Mouse (Mus musculus): ENCODE results near the gene Camk1d. TPM values are rescaled to one million over a fixed set of nuclear protein-coding genes. Genes with fewer than 3 reads are reported as not detected.

The Camk1d gene
- polyA plus RNA-seq, 1 experiment from 2014 or later, result 3.1 TPM

DNA sequence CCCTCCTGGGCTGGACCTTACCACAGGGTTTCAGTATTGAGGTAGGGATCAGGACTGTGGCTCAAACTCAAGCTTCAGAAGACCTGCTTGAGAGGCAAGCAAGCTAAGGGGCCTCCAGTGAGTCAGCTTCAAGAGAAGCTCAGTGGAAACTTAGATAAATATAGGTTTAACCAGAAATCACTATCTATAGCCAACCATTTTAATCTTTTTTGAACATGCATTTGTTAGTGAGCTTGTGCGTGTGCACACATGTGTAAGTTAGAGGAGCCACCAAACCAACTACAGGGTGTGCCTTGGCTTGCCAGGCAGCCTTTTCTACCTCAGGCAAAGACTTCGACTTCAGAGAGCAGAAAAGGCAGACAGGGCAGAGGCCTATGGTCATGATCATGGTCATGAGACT is 200.7 kb downstream of the Camk1d start:
- Histone ChIP-seq H3K27ac (ENCODE audit: poor library complexity, severe bottlenecking) (no peak overlapping the region), H3K4me1 (replicated peaks) (no peaks in the 10 kb centered on the region), H3K9ac (no peak overlapping the region), H3K36me3 (no peaks in the 10 kb centered on the region), H3K9me3 (replicated peaks) (peaks cover 4% of the 10 kb centered on the region), H3K27me3 (replicated peaks) (no peaks in the 10 kb centered on the region), H3K4me2 (no peak overlapping the region), H3K4me3 (no peak overlapping the region)
- WGBS, result 90% methylated on average over 2 of the region's 2 CpGs
- ATAC-seq (ENCODE audit: insufficient number of reproducible peaks, low FRiP score), result no peak

DNA sequence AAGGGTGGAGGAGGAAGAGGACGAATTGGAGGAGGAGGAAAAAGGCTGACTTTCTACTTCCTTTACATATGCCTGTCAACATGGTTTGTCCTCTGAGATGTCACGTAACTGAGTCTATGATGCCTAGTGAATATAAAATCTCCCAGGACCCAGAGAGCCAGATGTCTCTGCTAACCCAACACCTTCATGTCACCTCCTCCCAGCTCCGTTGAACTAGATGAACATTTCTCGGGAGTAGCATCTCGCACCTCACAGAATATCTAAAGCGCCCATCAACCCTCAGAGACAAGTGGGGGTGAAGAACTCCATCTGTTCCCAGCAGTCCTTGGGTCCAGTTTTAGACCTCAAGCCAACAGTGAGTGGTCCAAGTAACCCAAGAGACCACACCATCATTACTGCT is 204.3 kb downstream of the Camk1d start:
- Histone ChIP-seq H3K4me3 (no peak overlapping the region), H3K9me3 (replicated peaks) (peaks cover 8% of the 10 kb centered on the region), H3K4me2 (no peak overlapping the region), H3K36me3 (no peaks in the 10 kb centered on the region), H3K27me3 (replicated peaks) (no peaks in the 10 kb centered on the region), H3K4me1 (replicated peaks) (no peaks in the 10 kb centered on the region), H3K9ac (no peak overlapping the region), H3K27ac (ENCODE audit: poor library complexity, severe bottlenecking) (no peak overlapping the region)
- WGBS, result 76% methylated on average over 6 of the region's 6 CpGs
- ATAC-seq (ENCODE audit: insufficient number of reproducible peaks, low FRiP score), result no peak

DNA sequence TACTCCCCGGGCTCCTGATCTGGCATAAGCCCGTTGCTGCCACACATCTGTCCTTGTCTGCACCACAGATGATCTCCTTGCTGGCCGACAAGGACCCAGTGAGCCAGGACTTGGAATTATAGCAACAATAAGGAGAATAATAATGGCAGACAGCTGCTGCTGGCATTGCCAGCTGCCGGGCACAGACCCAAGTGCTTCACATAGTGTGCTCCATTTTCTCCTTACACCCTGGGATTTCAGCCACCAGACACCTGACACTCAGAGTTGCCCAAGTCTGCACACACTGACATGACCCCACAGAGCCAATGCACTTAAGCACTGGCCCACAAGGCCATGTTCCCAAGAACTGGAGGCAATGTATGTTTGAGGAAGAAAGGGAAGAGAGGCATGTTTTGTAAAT is 214.7 kb downstream of the Camk1d start:
- no peak overlapping the region for H3K27ac ChIP-seq (ENCODE audit: poor library complexity, severe bottlenecking)
- H3K27me3 ChIP-seq (replicated peaks), result no peaks in the 10 kb centered on the region
- no peak for ATAC-seq (ENCODE audit: insufficient number of reproducible peaks, low FRiP score)
- no peak overlapping the region for H3K4me3 ChIP-seq
- no peaks in the 10 kb centered on the region for H3K4me1 ChIP-seq (replicated peaks)
- H3K4me2 ChIP-seq, result no peak overlapping the region
- H3K36me3 ChIP-seq, result no peaks in the 10 kb centered on the region
- H3K9ac ChIP-seq, result no peak overlapping the region
- 69% methylated on average over 4 of the region's 4 CpGs for WGBS
- H3K9me3 ChIP-seq (replicated peaks), result no peaks in the 10 kb centered on the region

DNA sequence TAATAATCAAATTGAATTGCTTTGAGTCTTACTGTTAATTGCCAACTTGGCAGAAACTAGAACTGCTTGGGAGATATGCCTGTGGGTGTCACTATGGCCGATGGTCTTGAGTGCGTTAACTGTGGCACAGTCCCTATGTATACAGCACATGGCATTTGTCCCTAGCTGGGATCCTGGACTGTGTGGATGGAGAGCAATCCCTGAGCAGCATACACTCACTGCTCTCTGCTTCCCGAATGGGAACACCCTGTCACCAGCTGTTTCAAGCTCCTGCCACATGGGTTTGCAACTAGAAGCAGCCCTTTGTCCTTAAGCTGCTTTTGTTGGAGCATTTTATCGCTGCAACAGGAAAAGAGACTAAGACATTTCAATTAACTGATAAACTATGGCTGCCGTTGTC is 224.4 kb downstream of the Camk1d start:
- Histone ChIP-seq H3K27me3 (replicated peaks) (no peaks in the 10 kb centered on the region), H3K4me2 (no peak overlapping the region), H3K4me1 (replicated peaks) (no peaks in the 10 kb centered on the region), H3K9me3 (replicated peaks) (no peaks in the 10 kb centered on the region), H3K27ac (ENCODE audit: poor library complexity, severe bottlenecking) (no peak overlapping the region), H3K9ac (no peak overlapping the region), H3K4me3 (no peak overlapping the region), H3K36me3 (no peaks in the 10 kb centered on the region)
- ATAC-seq (ENCODE audit: insufficient number of reproducible peaks, low FRiP score), result no peak
- WGBS, result 55% methylated on average over 5 of the region's 5 CpGs

DNA sequence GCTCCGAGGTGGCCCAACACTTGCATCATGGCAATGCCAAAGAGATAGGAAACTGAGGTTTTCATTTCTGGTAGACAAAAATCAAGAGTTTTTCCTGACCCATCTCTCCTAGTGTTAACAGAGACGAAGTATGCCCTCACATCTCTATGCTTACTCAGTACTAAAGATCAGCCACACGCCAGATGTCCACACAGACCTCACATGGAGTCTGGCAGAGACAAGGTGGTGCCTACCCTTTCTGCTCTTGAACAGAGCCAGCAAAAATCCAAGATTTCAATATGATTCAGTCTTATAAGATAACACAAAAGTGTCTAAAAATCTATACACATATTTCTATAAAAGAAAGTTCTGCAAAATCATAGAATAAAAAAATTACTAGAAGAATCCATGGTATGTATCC is 227.0 kb downstream of the Camk1d start:
- H3K4me2 ChIP-seq, result no peak overlapping the region
- no peaks in the 10 kb centered on the region for H3K4me1 ChIP-seq (replicated peaks)
- whole genome bisulfite sequencing, result 70% methylated on average over 3 of the region's 3 CpGs
- no peak overlapping the region for H3K4me3 ChIP-seq
- ATAC-seq (ENCODE audit: insufficient number of reproducible peaks, low FRiP score), result no peak
- no peak overlapping the region for H3K9ac ChIP-seq
- no peaks in the 10 kb centered on the region for H3K36me3 ChIP-seq
- H3K27ac ChIP-seq (ENCODE audit: poor library complexity, severe bottlenecking), result no peak overlapping the region
- no peaks in the 10 kb centered on the region for H3K27me3 ChIP-seq (replicated peaks)
- H3K9me3 ChIP-seq (replicated peaks), result no peaks in the 10 kb centered on the region

DNA sequence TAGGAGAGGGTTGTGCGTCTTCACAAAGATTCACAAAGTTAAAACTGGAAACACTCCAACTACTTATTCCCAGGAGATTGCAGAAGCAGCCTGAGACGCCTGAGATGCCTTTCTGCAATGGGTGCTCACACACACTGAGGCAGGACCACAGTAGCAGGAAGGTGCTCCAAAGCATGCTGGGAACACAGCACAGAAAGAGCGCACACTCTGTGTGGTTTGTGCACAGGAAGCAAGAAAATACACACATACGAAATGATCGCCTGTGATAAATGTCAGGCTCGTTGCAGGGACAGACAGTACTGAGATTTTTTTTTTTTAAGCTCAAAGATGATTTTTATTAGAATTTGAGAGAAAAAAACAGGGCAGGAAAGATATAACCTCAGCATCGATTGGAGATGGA is 227.7 kb downstream of the Camk1d start:
- WGBS, result 74% methylated on average over 7 of the region's 7 CpGs
- no peaks in the 10 kb centered on the region for H3K9me3 ChIP-seq (replicated peaks)
- H3K4me2 ChIP-seq, result no peak overlapping the region

DNA sequence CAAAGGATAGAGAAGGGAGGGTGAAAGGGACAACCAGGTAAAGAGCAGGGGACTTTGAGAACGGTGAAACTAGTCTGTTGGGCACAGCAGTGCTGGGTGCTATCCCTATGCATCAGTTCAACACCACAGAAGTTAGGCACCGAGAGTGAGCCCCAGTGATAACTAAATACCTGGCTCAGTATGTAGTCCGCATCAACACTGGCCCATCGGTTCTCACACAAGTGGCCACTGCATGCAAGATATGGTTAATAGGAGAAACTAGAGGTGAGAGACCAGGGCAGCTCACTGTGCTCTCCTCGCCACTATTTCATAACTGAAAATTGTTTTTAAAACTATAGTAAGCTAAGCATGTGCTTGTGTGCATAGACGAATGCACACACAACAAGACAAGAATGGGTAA is 228.5 kb downstream of the Camk1d start:
- no peak overlapping the region for H3K4me3 ChIP-seq
- 85% methylated on average over 6 of the region's 6 CpGs for WGBS
- H3K27ac ChIP-seq (ENCODE audit: poor library complexity, severe bottlenecking), result no peak overlapping the region
- no peak overlapping the region for H3K4me2 ChIP-seq
- no peak for ATAC-seq (ENCODE audit: insufficient number of reproducible peaks, low FRiP score)
- H3K4me1 ChIP-seq (replicated peaks), result no peaks in the 10 kb centered on the region
- H3K27me3 ChIP-seq (replicated peaks), result no peaks in the 10 kb centered on the region
- no peak overlapping the region for H3K9ac ChIP-seq
- no peaks in the 10 kb centered on the region for H3K9me3 ChIP-seq (replicated peaks)
- no peaks in the 10 kb centered on the region for H3K36me3 ChIP-seq

More for the DNA sequence above, 227.7 kb downstream of the Camk1d start:
- ATAC-seq (ENCODE audit: insufficient number of reproducible peaks, low FRiP score), result no peak
- H3K36me3 ChIP-seq, result no peaks in the 10 kb centered on the region
- H3K4me1 ChIP-seq (replicated peaks), result no peaks in the 10 kb centered on the region
- H3K27ac ChIP-seq (ENCODE audit: poor library complexity, severe bottlenecking), result no peak overlapping the region
- no peaks in the 10 kb centered on the region for H3K27me3 ChIP-seq (replicated peaks)
- no peak overlapping the region for H3K9ac ChIP-seq
- no peak overlapping the region for H3K4me3 ChIP-seq

DNA sequence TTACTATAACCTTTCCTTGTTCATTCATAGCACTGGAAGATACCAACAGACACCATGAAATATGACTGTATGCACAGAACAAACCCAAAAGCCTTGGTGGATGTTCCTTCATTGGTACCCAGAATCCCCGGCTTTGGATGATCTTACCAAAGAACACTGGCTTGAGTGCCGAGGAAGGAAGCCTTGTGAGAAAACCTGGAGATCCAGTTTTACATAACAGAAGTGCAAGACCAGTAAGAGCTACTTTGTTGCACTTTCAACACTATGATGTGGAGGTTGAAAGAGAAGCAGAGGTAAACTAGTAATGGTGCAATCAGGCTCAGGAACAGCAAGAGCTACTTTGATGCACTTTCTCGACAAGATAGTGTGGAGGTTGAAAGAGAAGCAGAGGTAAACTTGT is 234.4 kb downstream of the Camk1d start:
- ATAC-seq (ENCODE audit: insufficient number of reproducible peaks, low FRiP score), result no peak
- Histone ChIP-seq H3K36me3 (no peaks in the 10 kb centered on the region), H3K27ac (ENCODE audit: poor library complexity, severe bottlenecking) (no peak overlapping the region), H3K27me3 (replicated peaks) (no peaks in the 10 kb centered on the region), H3K4me2 (no peak overlapping the region), H3K9ac (no peak overlapping the region), H3K4me3 (no peak overlapping the region), H3K4me1 (replicated peaks) (no peaks in the 10 kb centered on the region), H3K9me3 (replicated peaks) (no peaks in the 10 kb centered on the region)
- WGBS, result 81% methylated on average over 3 of the region's 3 CpGs

DNA sequence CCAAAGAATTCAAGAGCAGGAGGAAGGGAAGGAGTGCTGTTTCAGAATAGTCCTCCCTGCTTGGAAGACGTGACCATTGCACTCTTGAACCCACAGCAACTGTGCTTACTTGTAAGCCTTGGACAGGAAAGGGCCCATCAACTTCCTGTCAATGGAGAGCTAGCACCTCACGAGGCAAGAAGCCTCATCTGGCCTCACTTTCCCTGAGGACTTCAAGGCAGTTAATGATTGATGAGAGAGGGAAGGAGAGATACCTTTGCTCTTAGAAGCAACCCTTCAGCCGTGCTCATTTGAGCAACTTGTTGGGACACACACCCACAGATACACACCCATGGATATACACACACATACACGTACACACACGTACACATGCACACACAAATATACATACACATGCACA is 235.6 kb downstream of the Camk1d start:
- Histone ChIP-seq H3K4me2 (no peak overlapping the region), H3K9me3 (replicated peaks) (no peaks in the 10 kb centered on the region), H3K27ac (ENCODE audit: poor library complexity, severe bottlenecking) (no peak overlapping the region), H3K27me3 (replicated peaks) (no peaks in the 10 kb centered on the region), H3K4me3 (no peak overlapping the region), H3K36me3 (no peaks in the 10 kb centered on the region), H3K4me1 (replicated peaks) (no peaks in the 10 kb centered on the region), H3K9ac (no peak overlapping the region)
- 74% methylated on average over 5 of the region's 5 CpGs for WGBS
- ATAC-seq (ENCODE audit: insufficient number of reproducible peaks, low FRiP score), result no peak

DNA sequence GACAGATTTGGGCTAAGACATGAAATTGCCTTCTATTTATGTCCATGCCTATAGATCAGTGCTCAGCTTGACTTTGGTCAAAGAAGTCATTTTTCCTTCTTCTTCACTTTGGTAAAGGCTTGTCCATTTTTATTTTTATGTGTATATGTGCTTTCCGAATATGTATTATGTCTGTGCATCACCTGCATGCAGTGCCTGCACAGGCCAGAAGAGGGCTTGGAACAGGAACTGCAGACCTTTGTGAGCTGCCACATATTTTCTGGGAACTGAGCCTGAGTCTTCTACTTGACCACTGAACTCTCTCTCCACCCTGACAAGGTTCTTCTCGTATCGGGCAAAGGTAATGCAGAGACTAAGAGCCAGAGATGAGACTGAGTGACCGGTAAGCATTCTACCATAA is 236.1 kb downstream of the Camk1d start:
- no peaks in the 10 kb centered on the region for H3K27me3 ChIP-seq (replicated peaks)
- WGBS, result 88% methylated on average over 4 of the region's 4 CpGs

DNA sequence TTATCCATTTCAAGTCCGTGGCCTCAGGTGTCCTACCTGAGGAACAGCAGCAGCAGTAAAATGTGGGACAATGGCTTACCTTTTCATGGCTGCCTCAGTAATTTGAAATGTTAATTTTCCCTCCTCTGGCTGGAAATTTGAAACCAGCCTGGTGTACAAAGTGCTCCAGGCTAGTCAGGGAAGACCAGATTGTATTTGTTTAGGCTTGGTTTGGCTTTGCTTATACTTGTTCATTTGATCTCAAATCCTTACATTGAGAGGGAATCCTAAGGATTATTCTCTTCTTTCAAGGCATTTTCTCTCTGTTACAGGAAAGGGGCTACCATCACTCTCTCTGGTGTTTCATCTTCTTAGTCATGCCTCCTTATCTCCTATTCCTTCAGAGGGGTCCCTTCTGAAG is 236.8 kb downstream of the Camk1d start:
- Histone ChIP-seq H3K4me1 (replicated peaks) (no peaks in the 10 kb centered on the region), H3K27me3 (replicated peaks) (no peaks in the 10 kb centered on the region), H3K9ac (no peak overlapping the region), H3K4me2 (no peak overlapping the region), H3K36me3 (no peaks in the 10 kb centered on the region), H3K27ac (ENCODE audit: poor library complexity, severe bottlenecking) (no peak overlapping the region), H3K9me3 (replicated peaks) (no peaks in the 10 kb centered on the region), H3K4me3 (no peak overlapping the region)
- ATAC-seq (ENCODE audit: insufficient number of reproducible peaks, low FRiP score), result no peak
- WGBS, result 85% methylated on average over 1 of the region's 1 CpGs

More for the DNA sequence above, 236.1 kb downstream of the Camk1d start:
- Histone ChIP-seq H3K9ac (no peak overlapping the region), H3K4me1 (replicated peaks) (no peaks in the 10 kb centered on the region), H3K36me3 (no peaks in the 10 kb centered on the region), H3K27ac (ENCODE audit: poor library complexity, severe bottlenecking) (no peak overlapping the region), H3K4me2 (no peak overlapping the region), H3K9me3 (replicated peaks) (no peaks in the 10 kb centered on the region), H3K4me3 (no peak overlapping the region)
- no peak for ATAC-seq (ENCODE audit: insufficient number of reproducible peaks, low FRiP score)

DNA sequence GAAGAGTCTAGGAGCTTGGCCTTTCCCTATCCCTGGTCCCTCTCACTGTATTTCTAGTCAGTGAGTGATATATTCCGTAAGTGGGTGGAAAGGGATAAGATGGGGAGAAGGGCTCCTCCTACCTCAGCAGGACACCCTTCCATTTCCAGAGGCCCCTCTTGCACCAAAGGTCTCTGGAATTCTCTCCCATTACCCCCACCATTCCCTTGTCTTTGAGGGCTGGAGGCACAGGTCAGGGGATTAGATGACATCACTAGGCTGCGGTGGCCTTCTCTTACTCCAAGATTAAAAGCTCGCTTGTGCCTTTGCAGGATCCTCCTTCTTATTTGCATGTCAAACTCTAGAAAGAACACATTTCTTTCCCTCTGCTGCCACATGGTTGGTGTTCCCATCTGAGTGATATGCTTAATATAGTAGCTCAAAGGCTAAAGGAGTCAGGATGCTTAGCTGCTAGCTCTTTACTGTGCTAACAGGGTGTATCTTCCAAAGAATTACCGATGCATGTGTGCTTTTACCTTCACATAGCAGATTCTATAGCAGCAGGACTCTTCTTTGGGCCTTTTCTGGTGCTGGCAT is 244.9 kb downstream of the Camk1d start:
- 71% methylated on average over 4 of the region's 4 CpGs for WGBS
- ATAC-seq (ENCODE audit: insufficient number of reproducible peaks, low FRiP score), result no peak
- Histone ChIP-seq H3K27me3 (replicated peaks) (no peaks in the 10 kb centered on the region), H3K27ac (ENCODE audit: poor library complexity, severe bottlenecking) (no peak overlapping the region), H3K9me3 (replicated peaks) (no peaks in the 10 kb centered on the region), H3K4me3 (no peak overlapping the region), H3K36me3 (no peaks in the 10 kb centered on the region), H3K4me2 (no peak overlapping the region), H3K4me1 (replicated peaks) (no peaks in the 10 kb centered on the region), H3K9ac (no peak overlapping the region)

Data from heart, embryonic 12.5 days (tissue).